Mouse (Mus musculus): ENCODE measurements around the gene Trim72.

GRCm38 (mm10) chr7:127967004-127967921, 36.5 kb upstream of the Trim72 start, which contains the start of gene Fus:
- TF ChIP-seq POLR2A (IDR thresholded peaks at IDR 0.05; ENCODE audit: insufficient read length, low read depth) (peak; percentile 99), MYOD1 (IDR thresholded peaks at IDR 0.05; ENCODE audit: control insufficient read depth in 1 of 3, insufficient read length in 2 of 3, low read depth in 2 of 3) (no peak), USF1 (IDR thresholded peaks at IDR 0.05; ENCODE audit: low read depth) (no peak), POLR2AphosphoS2 (IDR thresholded peaks at IDR 0.05; ENCODE audit: insufficient read length, low read depth) (peak; percentile 100), TCF3 (IDR thresholded peaks at IDR 0.05; ENCODE audit: insufficient read length, low read depth) (peak; percentile 3), MYOG (IDR thresholded peaks at IDR 0.05; ENCODE audit: control insufficient read depth in 1 of 3, insufficient read depth in 1 of 3, insufficient read length in 2 of 3, low read depth in 2 of 3) (peak in 1 of 3 experiments; percentile 32), MAX (IDR thresholded peaks at IDR 0.05; ENCODE audit: low read depth) (no peak)
